Comparison of ENCODE assay signal across 12 mouse cellular contexts in the genomic region with DNA sequence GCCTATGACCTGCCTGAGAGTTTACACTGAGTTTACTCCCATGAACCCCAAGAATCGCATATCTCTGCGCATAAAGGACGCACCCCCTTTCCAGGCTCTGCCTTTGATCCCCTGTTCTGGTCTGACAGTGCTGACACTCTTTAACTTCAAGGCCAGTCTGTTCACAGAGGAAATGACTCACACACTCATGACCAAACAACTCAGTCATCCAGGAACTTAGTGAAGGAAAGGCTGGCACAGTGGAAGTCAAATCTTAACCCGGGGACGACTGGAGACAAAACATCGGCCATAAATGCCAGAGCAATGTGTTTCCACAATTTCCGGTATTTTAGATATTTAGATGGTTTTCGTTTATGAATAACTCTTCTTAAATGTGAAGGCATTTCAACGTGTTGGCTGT. TPM values are rescaled to one million over a fixed set of nuclear protein-coding genes. Genes with fewer than 3 reads are reported as not detected.
DNase-seq lines count a peak whose midpoint lies in the region; ATAC-seq and TF ChIP-seq lines count a peak whose summit lies in the region.
"Had no signal": no experiment of that assay in that cellular context is flagged by ENCODE, and none has a peak within 500 bp of the region (broad histone marks: within the 10 kb centered on the region; RNA-seq: fewer than 3 reads in every experiment).

No protein-coding gene starts in this region.

- H3K4me1 ChIP-seq in kidney, postnatal 0 days (replicated peaks; ENCODE audit: insufficient read depth, low read length): no peaks in the 10 kb centered on the region; the same call in 1 of the 2 replicates
- peaks cover 40% of the 10 kb centered on the region for H3K4me1 ChIP-seq in heart, embryonic 15.5 days (replicated peaks)
- H3K4me1 ChIP-seq: midbrain, embryonic 12.5 days had no signal

- no peak; the same call in 1 of the 2 replicates for ATAC-seq in kidney, postnatal 0 days (replicated peaks; ENCODE audit: low FRiP score, low read depth)
- no peak for ATAC-seq in heart, embryonic 15.5 days (replicated peaks; ENCODE audit: insufficient number of reproducible peaks, insufficient read depth, low FRiP score, low read depth)
- ATAC-seq in megakaryocyte progenitor cell, adult 5-6 weeks (replicated peaks; ENCODE audit: poor library complexity): peak; percentile 79
- ATAC-seq in frontal cortex, adult (ENCODE audit: low TSS enrichment): no peak
- no peak for ATAC-seq in erythroid progenitor cell, adult 5-6 weeks (replicated peaks; ENCODE audit: low FRiP score, poor library complexity, severe bottlenecking)

- no peak overlapping the region for H3K4me2 ChIP-seq in kidney, postnatal 0 days (ENCODE audit: low read length)
- H3K4me2 ChIP-seq in heart, embryonic 15.5 days: no peak overlapping the region
- H3K4me2 ChIP-seq: midbrain, embryonic 12.5 days had no signal

- no peak overlapping the region for H3K9ac ChIP-seq in kidney, postnatal 0 days (ENCODE audit: low read depth, low read length)
- no peak overlapping the region for H3K9ac ChIP-seq in heart, embryonic 15.5 days
- H3K9ac ChIP-seq: midbrain, embryonic 12.5 days had no signal

- H3K27me3 ChIP-seq in kidney, postnatal 0 days (ENCODE audit: insufficient read depth, low read length): no peaks in the 10 kb centered on the region
- H3K27me3 ChIP-seq in heart, embryonic 15.5 days: no peaks in the 10 kb centered on the region
- H3K27me3 ChIP-seq: midbrain, embryonic 12.5 days had no signal

- H3K4me3 ChIP-seq in kidney, postnatal 0 days (replicated peaks; ENCODE audit: low read depth, low read length): no peak overlapping the region
- no peak overlapping the region for H3K4me3 ChIP-seq in heart, embryonic 15.5 days
- H3K4me3 ChIP-seq: midbrain, embryonic 12.5 days had no signal

- TF ChIP-seq CTCF in kidney, postnatal 0 days (IDR thresholded peaks at IDR 0.05; ENCODE audit: low read depth): no peak

- H3K36me3 ChIP-seq in kidney, postnatal 0 days (ENCODE audit: insufficient read depth, low read length): no peaks in the 10 kb centered on the region
- peaks cover 14% of the 10 kb centered on the region for H3K36me3 ChIP-seq in heart, embryonic 15.5 days
- H3K36me3 ChIP-seq: midbrain, embryonic 12.5 days had no signal

- no peaks in the 10 kb centered on the region for H3K9me3 ChIP-seq in kidney, postnatal 0 days (replicated peaks; ENCODE audit: low read length)
- H3K9me3 ChIP-seq in heart, embryonic 15.5 days (replicated peaks): no peaks in the 10 kb centered on the region

- H3K27ac ChIP-seq in kidney, postnatal 0 days: peak overlapping the region; percentile 63; the same call in 1 of the 2 replicates
- peak overlapping the region; percentile 92 for H3K27ac ChIP-seq in heart, embryonic 15.5 days
- H3K27ac ChIP-seq: midbrain, embryonic 12.5 days had no signal

- WGBS in kidney, postnatal 0 days: 59% methylated on average over 9 of the region's 9 CpGs
- WGBS in heart, embryonic 15.5 days: 40% methylated on average over 9 of the region's 9 CpGs

- peak; percentile 65 for DNase-seq in kidney, postnatal 0 days (ENCODE audit: low spot score)
- DNase-seq in kidney, postnatal 10 days: no peak
- DNase-seq in adrenal gland, postnatal 10 days: peak; percentile 47
- DNase-seq in thymus, postnatal 0 days (ENCODE audit: low spot score): no peak
- DNase-seq: cerebellum, adult 9-10 months; thymus, adult 18-20 months had no signal

RNA-seq across cellular contexts. Expression of a gene that starts 25.4 kb away (rescaled TPM):
- polyA plus RNA-seq in kidney, postnatal 0 days (2015; fragmentation: Nextera tagmentation; extraction: Ambion mirVana): 46.3 and 56.9 TPM in 2 replicates
- total RNA-seq in adrenal gland, postnatal 10 days (2021): 10 to 100 TPM; 42.7 to 57.2 TPM
- polyA plus RNA-seq in heart, embryonic 15.5 days (2015; fragmentation: Nextera tagmentation; extraction: Ambion mirVana): 136 and 149 TPM in 2 replicates
- total RNA-seq in megakaryocyte progenitor cell, adult 5-6 weeks (2015): 70.8 and 70.9 TPM in 2 replicates
- total RNA-seq in megakaryocyte progenitor cell, adult 5-6 weeks (2017): 121 and 127 TPM in 2 replicates
- polyA plus RNA-seq in thymus, postnatal 0 days (2015; fragmentation: Nextera tagmentation; extraction: Ambion mirVana): 59.8 and 61.1 TPM in 2 replicates
- total RNA-seq in erythroid progenitor cell, adult 5-6 weeks (2015; ENCODE audit: low replicate concordance): 21.0 and 28.1 TPM in 2 replicates
- total RNA-seq in erythroid progenitor cell, adult 5-6 weeks (2017; ENCODE audit: low replicate concordance): 17.1 and 22.1 TPM in 2 replicates

RNA-seq across cellular contexts. Expression of a gene that starts 54.5 kb away (rescaled TPM):
- polyA plus RNA-seq in kidney, postnatal 0 days (2015; fragmentation: Nextera tagmentation; extraction: Ambion mirVana): 21.3 and 23.3 TPM in 2 replicates
- total RNA-seq in adrenal gland, postnatal 10 days (2021): 1 to 10 TPM; 2.1 to 2.8 TPM
- 2.9 and 3.0 TPM in 2 replicates for polyA plus RNA-seq in heart, embryonic 15.5 days (2015; fragmentation: Nextera tagmentation; extraction: Ambion mirVana)
- total RNA-seq in megakaryocyte progenitor cell, adult 5-6 weeks (2015): 0.69 and 1.0 TPM in 2 replicates
- total RNA-seq in megakaryocyte progenitor cell, adult 5-6 weeks (2017): 2.3 and 3.0 TPM in 2 replicates
- 0.94 and 1.1 TPM in 2 replicates for polyA plus RNA-seq in thymus, postnatal 0 days (2015; fragmentation: Nextera tagmentation; extraction: Ambion mirVana)
- not detected in 2 replicates for total RNA-seq in erythroid progenitor cell, adult 5-6 weeks (2015; ENCODE audit: low replicate concordance)
- not detected in 2 replicates for total RNA-seq in erythroid progenitor cell, adult 5-6 weeks (2017; ENCODE audit: low replicate concordance)
- total RNA-seq: layer of hippocampus, postnatal 25 days had no signal
- polyA plus RNA-seq: midbrain, embryonic 12.5 days had no signal

Comparison
In these comparisons a context has a peak if more than half of its experiments do, and no peak if none do; other contexts are left out.
1. DNase-seq: peak in kidney, postnatal 0 days (single experiment) and adrenal gland, postnatal 10 days (single experiment); none in kidney, postnatal 10 days (single experiment) and thymus, postnatal 0 days (single experiment).